Mouse (Mus musculus) limb, embryonic 10.5 days (tissue): ENCODE measurements around the gene Map1lc3b. TPM values are rescaled to one million over a fixed set of nuclear protein-coding genes. Genes with fewer than 3 reads are reported as not detected.
A peak's percentile ranks its signal among the peaks of the same experiment; 100 is the strongest.

Experiments used
- DNase-seq: peaks from one replicate; pipeline ENCODE4 v3.0.0-alpha.2; 2017; ENCODE audit warnings: low spot score
- H3K27ac ChIP-seq: fragments of 300-500 bp; sonication (generic); 2 replicates; pipeline ENCODE4 v1.5.1; 2016; ENCODE audit warnings: mild to moderate bottlenecking
- H3K27me3 ChIP-seq: fragments of 300-500 bp; sonication (generic); 2 replicates; pipeline ENCODE4 v1.6.1; 2016; ENCODE audit warnings: low read depth, mild to moderate bottlenecking; ENCODE audit not compliant: poor library complexity, severe bottlenecking
- H3K36me3 ChIP-seq: fragments of 300-500 bp; sonication (generic); 2 replicates; pipeline ENCODE4 v1.6.1; 2016; ENCODE audit warnings: mild to moderate bottlenecking, moderate library complexity
- H3K4me1 ChIP-seq: fragments of 300-500 bp; sonication (generic); 2 replicates; pipeline ENCODE4 v1.6.1; 2016
- H3K4me3 ChIP-seq: fragments of 300-500 bp; sonication (generic); 2 replicates; pipeline ENCODE4 v1.5.1; 2016; ENCODE audit warnings: mild to moderate bottlenecking, moderate library complexity
- H3K9me3 ChIP-seq: fragments of 300-500 bp; sonication (generic); replicated peaks from 2 replicates; pipeline ENCODE4 v1.6.1; 2016; ENCODE audit warnings: mild to moderate bottlenecking
- WGBS: fragments of 180-500 bp; shearing (Covaris S2); methylation state at CpG from one replicate; pipeline ENCODE4 v1.1.7; 2016; 5-methylcytosine and 5-hydroxymethylcytosine counted together
- polyA plus RNA-seq: library from polyadenylated mRNA; unstranded; fragments of >200 nt; fragmentation: Nextera tagmentation; extraction: Ambion mirVana; gene quantifications from 2 replicates; pipeline ENCODE4 v1.2.1, GENCODE M21; 2016

The Map1lc3b gene
- polyA plus RNA-seq, 1 experiment from 2014 or later, result 189 TPM

GRCm38 (mm10) chr8:121628681-121629080 lies 38.5 kb downstream of the Map1lc3b start:
- Histone ChIP-seq H3K27ac (no peak overlapping the region), H3K4me1 (peaks cover 27% of the 10 kb centered on the region), H3K36me3 (peaks cover 53% of the 10 kb centered on the region), H3K27me3 (no peaks in the 10 kb centered on the region), H3K9me3 (no peaks in the 10 kb centered on the region), H3K4me3 (no peak overlapping the region)
- WGBS, result 93% methylated on average over 4 of the region's 4 CpGs
- no peak for DNase-seq

- Histone ChIP-seq H3K27ac (peak overlapping the region; percentile 37; the same call in 1 of the 2 replicates), H3K4me1 (peaks cover 28% of the 10 kb centered on the region), H3K4me3 (no peak overlapping the region), H3K9me3 (no peaks in the 10 kb centered on the region), H3K27me3 (no peaks in the 10 kb centered on the region), H3K36me3 (peaks cover 52% of the 10 kb centered on the region)
- DNase-seq, result no peak
- 73% methylated on average over 7 of the region's 7 CpGs for WGBS
Observed at GRCm38 (mm10) chr8:121631645-121632071, 41.5 kb downstream of the Map1lc3b start.

DNA sequence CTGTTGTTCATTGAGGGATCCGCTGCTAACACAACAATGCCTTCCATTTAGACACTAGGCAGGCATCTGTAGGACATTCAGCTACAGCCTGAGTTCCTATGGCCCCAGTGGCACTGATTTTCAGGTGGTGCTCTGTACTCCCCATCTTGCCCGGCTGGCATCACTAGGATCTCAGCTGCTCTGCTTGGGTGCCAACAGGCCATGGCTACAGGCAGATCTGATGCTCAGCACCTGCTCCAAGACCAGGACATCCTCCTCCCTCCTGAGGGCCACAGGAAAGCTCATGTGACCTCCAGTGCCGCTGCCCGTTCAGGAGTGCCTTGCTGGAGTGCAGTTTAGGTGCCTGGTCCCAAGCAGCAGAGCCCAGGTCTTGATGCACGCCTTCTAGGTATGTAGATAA lies 42.2 kb downstream of the Map1lc3b start:
- DNase-seq, result no peak
- no peaks in the 10 kb centered on the region for H3K27me3 ChIP-seq
- no peak overlapping the region for H3K4me3 ChIP-seq
- peaks cover 28% of the 10 kb centered on the region for H3K4me1 ChIP-seq
- peaks cover 45% of the 10 kb centered on the region for H3K36me3 ChIP-seq
- no peaks in the 10 kb centered on the region for H3K9me3 ChIP-seq
- 92% methylated on average over 5 of the region's 5 CpGs for WGBS
- H3K27ac ChIP-seq, result no peak overlapping the region

DNA sequence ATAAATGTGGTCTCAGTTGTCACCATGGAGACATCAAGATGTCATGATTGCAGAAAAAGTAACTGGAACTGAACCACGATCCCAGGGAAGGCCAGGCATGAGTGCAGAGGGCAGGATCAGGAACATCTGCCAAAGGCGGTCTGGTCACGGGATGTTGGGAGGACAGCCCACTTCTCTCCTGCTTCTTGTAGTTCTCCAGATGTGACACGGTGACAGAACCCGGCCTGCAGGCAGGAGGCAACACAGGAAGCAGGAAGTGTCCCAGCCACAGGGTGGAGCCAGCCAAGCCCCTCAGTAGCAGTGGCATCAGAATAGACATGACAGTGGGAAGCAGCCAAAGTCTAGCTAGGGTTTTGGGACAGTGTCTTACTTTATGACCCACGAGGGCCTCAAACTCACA lies 45.4 kb downstream of the Map1lc3b start:
- Histone ChIP-seq H3K27me3 (no peaks in the 10 kb centered on the region), H3K9me3 (no peaks in the 10 kb centered on the region), H3K27ac (no peak overlapping the region), H3K4me3 (no peak overlapping the region), H3K4me1 (peaks cover 28% of the 10 kb centered on the region), H3K36me3 (peaks cover 19% of the 10 kb centered on the region)
- no peak for DNase-seq
- WGBS, result 63% methylated on average over 6 of the region's 6 CpGs

- Histone ChIP-seq H3K36me3 (peaks cover 21% of the 10 kb centered on the region), H3K4me3 (no peak overlapping the region), H3K27ac (peak overlapping the region; percentile 50; the same call in 1 of the 2 replicates), H3K4me1 (peaks cover 28% of the 10 kb centered on the region), H3K27me3 (no peaks in the 10 kb centered on the region), H3K9me3 (no peaks in the 10 kb centered on the region)
- 92% methylated on average over 8 of the region's 8 CpGs for WGBS
- no peak for DNase-seq
Observed at GRCm38 (mm10) chr8:121636180-121636579, 46.0 kb downstream of the Map1lc3b start.

- H3K36me3 ChIP-seq, result peaks cover 16% of the 10 kb centered on the region
- H3K4me3 ChIP-seq, result no peak overlapping the region
- DNase-seq, result no peak
- peaks cover 25% of the 10 kb centered on the region; the same call in 1 of the 2 replicates for H3K4me1 ChIP-seq
- no peak overlapping the region for H3K27ac ChIP-seq
- H3K27me3 ChIP-seq, result no peaks in the 10 kb centered on the region
- no peaks in the 10 kb centered on the region for H3K9me3 ChIP-seq
- WGBS, result 79% methylated on average over 3 of the region's 3 CpGs
Observed at GRCm38 (mm10) chr8:121642804-121643203, 52.6 kb downstream of the Map1lc3b start.

GRCm38 (mm10) chr8:121643384-121643783 lies 53.2 kb downstream of the Map1lc3b start:
- peaks cover 29% of the 10 kb centered on the region for H3K4me1 ChIP-seq
- no peak overlapping the region for H3K27ac ChIP-seq
- DNase-seq, result no peak
- H3K9me3 ChIP-seq, result no peaks in the 10 kb centered on the region
- no peak overlapping the region for H3K4me3 ChIP-seq
- 84% methylated on average over 11 of the region's 11 CpGs for WGBS
- H3K27me3 ChIP-seq, result no peaks in the 10 kb centered on the region
- H3K36me3 ChIP-seq, result peaks cover 18% of the 10 kb centered on the region

- Histone ChIP-seq H3K4me1 (peaks cover 64% of the 10 kb centered on the region), H3K9me3 (no peaks in the 10 kb centered on the region), H3K27ac (no peak overlapping the region), H3K36me3 (peaks cover 29% of the 10 kb centered on the region), H3K4me3 (no peak overlapping the region), H3K27me3 (no peaks in the 10 kb centered on the region)
- 92% methylated on average over 12 of the region's 12 CpGs for WGBS
- no peak for DNase-seq
Observed at GRCm38 (mm10) chr8:121647511-121648215, 57.5 kb downstream of the Map1lc3b start.

Other genes with a start within 250 kb of the Map1lc3b start
- gene 1700018B08Rik, start 46.0 kb upstream of the Map1lc3b start, polyA plus RNA-seq, result not detected in 2 replicates
- gene Fbxo31, start 11.6 kb upstream of the Map1lc3b start, polyA plus RNA-seq, result 15.3 and 17.9 TPM in 2 replicates
- gene Zcchc14, start 62.5 kb downstream of the Map1lc3b start, polyA plus RNA-seq, result 13.8 and 15.2 TPM in 2 replicates
- 0.65 and 0.69 TPM in 2 replicates for gene Jph3, start 139.3 kb downstream of the Map1lc3b start, polyA plus RNA-seq
- gene Klhdc4, start 239.2 kb downstream of the Map1lc3b start, polyA plus RNA-seq, result 64.2 and 64.4 TPM in 2 replicates